9 mouse cellular contexts compared by ENCODE assay signal in the genomic region with DNA sequence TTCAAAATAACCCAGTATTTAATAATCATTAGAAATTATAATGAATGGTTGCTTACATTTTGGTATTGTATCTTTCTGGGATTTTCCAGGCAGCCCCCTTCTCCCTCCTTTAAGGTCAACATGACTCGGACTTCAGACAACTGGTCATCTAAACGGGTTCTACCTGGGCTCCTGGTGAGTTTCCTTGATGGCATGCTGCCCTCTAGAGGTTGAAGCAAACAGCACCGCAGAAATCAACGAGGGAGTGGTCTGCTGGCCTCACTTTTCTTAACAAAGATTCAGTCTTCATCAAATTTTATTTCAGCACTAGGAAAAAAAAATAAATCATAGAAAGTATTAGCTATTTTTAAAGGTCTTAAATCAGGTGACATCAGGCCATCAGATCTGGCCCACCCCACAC. TPM values are rescaled to one million over a fixed set of nuclear protein-coding genes. Genes with fewer than 3 reads are reported as not detected.
DNase-seq lines count a peak whose midpoint lies in the region.
"Had no signal": no experiment of that assay in that cellular context is flagged by ENCODE, and none has a peak within 500 bp of the region (broad histone marks: within the 10 kb centered on the region; RNA-seq: fewer than 3 reads in every experiment).

No protein-coding gene starts in this region.

- intact Hi-C loops in left cerebral cortex, postnatal 25 days (cut with DNase I): loop anchor here (5.0 to 10.0 kb wide), 2 partner anchors 393 to 534 kb away; no protein-coding TSS in a partner anchor

- DNase-seq in cerebellum, postnatal 36 days: peak; percentile 11 to 17
- no peak for DNase-seq in cerebellum, adult 9-10 months
- peak; percentile 13 to 26 for DNase-seq in left cerebral cortex, postnatal 25 days (ENCODE audit: low spot score in 2 of 2)
- DNase-seq in left cerebral cortex, adult 8-10 months (ENCODE audit: low spot score in 2 of 2): no peak
- DNase-seq in ZHBTc4 (ENCODE audit: low read depth, low spot score): peak; percentile 35
- peak; percentile 17 for DNase-seq in lung, postnatal 25 days (ENCODE audit: low spot score)
- DNase-seq in urinary bladder, postnatal 10 days (ENCODE audit: low spot score): no peak
- no peak for DNase-seq in gastrocnemius, adult 18-20 months (ENCODE audit: low spot score)

RNA-seq across cellular contexts. Expression of a gene that starts 21.4 kb away (rescaled TPM):
- total RNA-seq in left cerebral cortex, postnatal 25 days (2021): not detected
- total RNA-seq in left cerebral cortex, adult 8-10 months (2022): under 1 TPM in 3 of 4 experiments, not detected in 1; 0.34 to 0.39 (median 0.39) TPM
- total RNA-seq in gastrocnemius, adult 18-20 months (2021): not detected
- total RNA-seq: hematopoietic stem cell, adult 5-6 weeks had no signal

RNA-seq across cellular contexts. Expression of a gene that starts 55.0 kb away (rescaled TPM):
- total RNA-seq in left cerebral cortex, postnatal 25 days (2021): 1 to 10 TPM in 1 of 2 experiments, under 1 TPM in 1; 0.34 to 1.3 TPM
- 1 to 10 TPM in 3 of 4 experiments, under 1 TPM in 1; 0.89 to 2.3 (median 1.5) TPM for total RNA-seq in left cerebral cortex, adult 8-10 months (2022)
- not detected for total RNA-seq in gastrocnemius, adult 18-20 months (2021)
- total RNA-seq: hematopoietic stem cell, adult 5-6 weeks had no signal

Comparison
In these comparisons a context has a peak if more than half of its experiments do, and no peak if none do; other contexts are left out.
1. DNase-seq: peak in cerebellum, postnatal 36 days (2 of 2), left cerebral cortex, postnatal 25 days (2 of 2), ZHBTc4 (single experiment) and lung, postnatal 25 days (single experiment); none in cerebellum, adult 9-10 months (single experiment), left cerebral cortex, adult 8-10 months (0 of 2), urinary bladder, postnatal 10 days (single experiment) and gastrocnemius, adult 18-20 months (single experiment).